Mouse (Mus musculus): ENCODE measurements around the gene Taar1. TPM values are rescaled to one million over a fixed set of nuclear protein-coding genes. Genes with fewer than 3 reads are reported as not detected.

Gene Taar1
- polyA plus RNA-seq, 1 experiment: not detected

DNA sequence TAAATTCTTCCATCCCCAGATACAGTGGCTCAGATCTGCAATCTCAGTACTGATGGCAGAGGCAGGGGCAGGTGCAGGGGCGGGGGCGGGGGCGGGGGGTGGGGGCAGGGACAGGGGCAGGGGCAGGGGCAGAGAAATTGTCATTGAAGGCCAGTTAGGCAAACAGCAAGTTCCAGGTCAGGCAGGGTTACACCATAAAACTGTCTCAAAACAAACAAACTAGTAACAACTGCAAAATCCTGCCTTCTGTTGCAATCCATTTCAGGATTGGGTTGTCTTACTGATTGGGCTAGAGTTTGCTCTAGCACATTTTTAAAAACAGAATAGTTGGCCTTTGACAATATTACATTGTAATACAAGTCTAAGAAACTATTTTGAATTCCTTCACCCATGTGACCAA, 2.3 kb downstream of the Taar1 start:
- TF ChIP-seq CTCF (IDR thresholded peaks at IDR 0.05; ENCODE audit: insufficient read depth, low read depth, low read length) (no peak), POLR2A (IDR thresholded peaks at IDR 0.05; ENCODE audit: insufficient read depth, low read depth, low read length) (no peak)
- 91% methylated on average over 3 of the region's 3 CpGs for WGBS

DNA sequence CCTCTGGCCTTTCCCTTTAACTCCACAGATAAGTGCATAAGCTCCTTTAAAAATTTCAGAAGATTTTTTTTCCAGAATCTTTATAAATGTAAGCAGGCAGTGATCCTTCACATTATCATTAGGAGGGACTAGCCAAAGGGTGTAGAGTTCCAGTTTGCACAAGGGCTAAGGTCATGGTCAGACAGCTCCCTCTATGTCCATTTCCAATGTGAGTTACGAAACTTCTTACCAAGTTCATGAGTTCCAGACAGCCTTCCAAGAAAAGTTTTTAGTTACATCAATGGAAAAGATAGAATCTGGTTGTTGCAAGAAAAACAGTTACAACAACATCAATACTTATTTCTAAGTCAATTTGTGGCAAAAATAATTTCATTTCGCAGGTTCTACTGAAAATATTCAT, 3.8 kb downstream of the Taar1 start:
- WGBS: 87% methylated on average over 2 of the region's 2 CpGs
- no peak overlapping the region for H3K27ac ChIP-seq (ENCODE audit: insufficient read depth, low read depth, low read length)

More for the DNA sequence above, 2.3 kb downstream of the Taar1 start:
- H3K27ac ChIP-seq (ENCODE audit: insufficient read depth, low read depth, low read length): no peak overlapping the region
- H3K4me3 ChIP-seq (ENCODE audit: insufficient read depth, low read depth, low read length): no peak overlapping the region
- no peaks in the 10 kb centered on the region for H3K4me1 ChIP-seq (ENCODE audit: control insufficient read depth, insufficient read depth, low read length)

DNA sequence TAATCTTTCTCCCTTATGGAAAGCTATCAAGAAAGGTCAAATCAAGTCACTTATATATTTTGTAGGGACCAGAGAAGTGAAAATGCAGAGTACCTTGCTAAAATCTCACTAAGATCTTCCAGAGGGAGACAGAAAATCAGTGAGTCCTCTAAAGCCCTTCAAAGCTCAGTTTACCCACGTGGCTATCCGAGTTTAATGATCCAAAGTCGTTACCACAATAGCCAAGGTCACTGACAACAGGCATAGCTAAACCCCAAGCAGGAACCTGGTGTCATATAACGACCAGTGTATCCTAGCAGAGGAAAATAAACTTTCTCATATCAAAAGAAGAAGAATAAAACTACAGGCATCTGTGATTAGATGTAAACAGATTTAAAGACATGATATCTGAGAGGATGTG, 17.5 kb downstream of the Taar1 start:
- 46% methylated on average over 4 of the region's 4 CpGs for whole genome bisulfite sequencing
- H3K4me1 ChIP-seq (ENCODE audit: control insufficient read depth, insufficient read depth, low read length): no peaks in the 10 kb centered on the region
- no peak overlapping the region for H3K27ac ChIP-seq (ENCODE audit: insufficient read depth, low read depth, low read length)
- no peak overlapping the region for H3K4me3 ChIP-seq (ENCODE audit: insufficient read depth, low read depth, low read length)
- TF ChIP-seq CTCF (IDR thresholded peaks at IDR 0.05; ENCODE audit: insufficient read depth, low read depth, low read length) (no peak), POLR2A (IDR thresholded peaks at IDR 0.05; ENCODE audit: insufficient read depth, low read depth, low read length) (no peak)

More for the DNA sequence above, 3.8 kb downstream of the Taar1 start:
- TF ChIP-seq CTCF (IDR thresholded peaks at IDR 0.05; ENCODE audit: insufficient read depth, low read depth, low read length) (no peak), POLR2A (IDR thresholded peaks at IDR 0.05; ENCODE audit: insufficient read depth, low read depth, low read length) (no peak)
- Histone ChIP-seq H3K4me1 (ENCODE audit: control insufficient read depth, insufficient read depth, low read length) (no peaks in the 10 kb centered on the region), H3K4me3 (ENCODE audit: insufficient read depth, low read depth, low read length) (no peak overlapping the region)

DNA sequence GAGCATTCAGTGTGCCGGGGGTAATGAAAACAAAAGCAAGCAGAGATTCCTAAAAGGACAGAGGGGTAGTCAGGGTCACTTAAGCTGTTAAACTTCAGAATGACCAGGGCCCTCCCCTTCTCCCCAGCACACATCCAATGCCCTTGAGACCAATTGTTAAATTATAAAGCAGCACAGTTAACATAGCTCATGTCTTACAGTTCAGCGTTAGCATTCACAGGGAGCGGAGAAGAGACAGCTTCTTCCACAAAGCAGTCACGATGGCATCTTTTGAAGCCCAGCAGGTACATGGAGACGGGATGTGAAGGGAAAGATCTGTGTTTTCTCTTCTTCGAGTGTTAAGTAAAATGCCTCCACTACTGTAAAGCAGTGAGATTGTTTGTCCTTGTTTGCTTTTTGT, 18.2 kb downstream of the Taar1 start, which contains the start of gene Taar2:
TSS of gene Taar2 (plus strand) at position 261 of the 400 bp plus-strand sequence.
- Histone ChIP-seq H3K27ac (ENCODE audit: insufficient read depth, low read depth, low read length) (no peak within 1 kb of the TSS), H3K4me3 (ENCODE audit: insufficient read depth, low read depth, low read length) (no peak within 1 kb of the TSS), H3K4me1 (ENCODE audit: control insufficient read depth, insufficient read depth, low read length) (no peaks in the 10 kb centered on the region)
- TF ChIP-seq POLR2A (IDR thresholded peaks at IDR 0.05; ENCODE audit: insufficient read depth, low read depth, low read length) (no peak), CTCF (IDR thresholded peaks at IDR 0.05; ENCODE audit: insufficient read depth, low read depth, low read length) (no peak)
- WGBS: 32% methylated on average over 6 of the region's 6 CpGs

DNA sequence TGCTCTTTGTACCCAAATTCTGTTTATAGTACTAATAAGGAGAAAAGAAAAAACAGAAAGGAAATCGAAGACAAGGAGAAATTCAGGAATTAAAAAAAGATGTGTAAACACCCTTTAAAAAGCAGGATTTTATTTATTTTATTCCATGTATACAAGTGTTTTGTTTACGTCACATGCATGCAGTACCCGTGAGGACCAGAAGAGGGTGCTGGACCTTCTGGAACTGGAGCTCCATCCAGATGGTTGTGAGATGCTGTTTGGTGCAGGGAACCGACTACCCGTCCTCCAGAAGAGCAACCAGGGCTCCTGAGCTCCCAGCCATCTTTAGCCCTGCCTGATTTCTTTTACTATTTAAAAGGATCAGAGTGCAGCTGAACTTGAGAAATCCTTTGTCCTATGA, 22.3 kb downstream of the Taar1 start:
- Histone ChIP-seq H3K27ac (ENCODE audit: insufficient read depth, low read depth, low read length) (no peak overlapping the region), H3K4me3 (ENCODE audit: insufficient read depth, low read depth, low read length) (no peak overlapping the region), H3K4me1 (ENCODE audit: control insufficient read depth, insufficient read depth, low read length) (no peaks in the 10 kb centered on the region)
- 88% methylated on average over 5 of the region's 5 CpGs for WGBS
- TF ChIP-seq POLR2A (IDR thresholded peaks at IDR 0.05; ENCODE audit: insufficient read depth, low read depth, low read length): no peak
- no peak for TF ChIP-seq CTCF (IDR thresholded peaks at IDR 0.05; ENCODE audit: insufficient read depth, low read depth, low read length)

DNA sequence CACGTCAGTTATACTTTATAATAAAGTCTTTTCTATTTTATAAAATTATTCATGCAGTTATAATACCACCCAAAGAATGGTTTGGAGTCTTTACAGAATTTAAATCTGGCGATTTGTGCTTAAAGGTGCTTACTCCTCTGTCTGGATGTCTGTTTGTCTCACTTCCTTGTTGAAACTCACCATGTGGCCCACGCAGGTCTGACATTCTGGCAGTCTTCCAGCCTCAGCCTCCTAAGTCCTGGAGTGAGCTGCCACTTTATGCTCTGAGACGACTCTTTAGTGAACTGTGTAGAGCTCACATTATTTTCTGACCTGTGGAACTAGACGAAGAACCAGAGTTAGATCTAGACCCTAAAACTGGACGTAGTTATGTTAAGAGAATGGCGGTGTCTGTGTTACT, 27.9 kb downstream of the Taar1 start:
- no peak overlapping the region for H3K4me3 ChIP-seq (ENCODE audit: insufficient read depth, low read depth, low read length)
- no peak for TF ChIP-seq CTCF (IDR thresholded peaks at IDR 0.05; ENCODE audit: insufficient read depth, low read depth, low read length)
- TF ChIP-seq POLR2A (IDR thresholded peaks at IDR 0.05; ENCODE audit: insufficient read depth, low read depth, low read length): no peak
- no peak overlapping the region for H3K27ac ChIP-seq (ENCODE audit: insufficient read depth, low read depth, low read length)
- H3K4me1 ChIP-seq (ENCODE audit: control insufficient read depth, insufficient read depth, low read length): no peaks in the 10 kb centered on the region
- 49% methylated on average over 7 of the region's 7 CpGs for WGBS

DNA sequence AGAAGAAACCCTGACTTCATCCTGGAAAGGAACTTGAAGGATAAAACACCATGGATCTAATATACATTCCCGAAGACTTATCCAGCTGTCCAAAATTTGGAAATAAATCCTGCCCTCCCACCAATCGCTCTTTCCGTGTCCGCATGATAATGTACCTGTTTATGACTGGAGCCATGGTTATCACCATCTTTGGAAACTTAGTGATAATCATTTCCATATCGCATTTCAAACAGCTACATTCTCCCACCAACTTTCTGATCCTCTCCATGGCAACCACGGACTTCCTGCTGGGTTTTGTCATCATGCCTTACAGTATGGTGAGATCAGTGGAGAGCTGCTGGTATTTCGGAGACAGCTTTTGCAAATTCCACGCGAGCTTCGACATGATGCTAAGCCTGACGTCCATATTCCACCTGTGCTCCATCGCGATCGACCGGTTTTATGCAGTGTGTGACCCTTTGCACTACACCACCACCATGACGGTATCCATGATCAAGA, 29.4 kb downstream of the Taar1 start, which contains the start of gene Taar3:
TSS of gene Taar3 (plus strand) at position 51 of the 498 bp plus-strand sequence.
- 83% methylated on average over 16 of the region's 16 CpGs for WGBS
- TF ChIP-seq POLR2A (IDR thresholded peaks at IDR 0.05; ENCODE audit: insufficient read depth, low read depth, low read length) (no peak), CTCF (IDR thresholded peaks at IDR 0.05; ENCODE audit: insufficient read depth, low read depth, low read length) (no peak)
- H3K4me3 ChIP-seq (ENCODE audit: insufficient read depth, low read depth, low read length): no peak within 1 kb of the TSS
- no peak within 1 kb of the TSS for H3K27ac ChIP-seq (ENCODE audit: insufficient read depth, low read depth, low read length)
- no peaks in the 10 kb centered on the region for H3K4me1 ChIP-seq (ENCODE audit: control insufficient read depth, insufficient read depth, low read length)

DNA sequence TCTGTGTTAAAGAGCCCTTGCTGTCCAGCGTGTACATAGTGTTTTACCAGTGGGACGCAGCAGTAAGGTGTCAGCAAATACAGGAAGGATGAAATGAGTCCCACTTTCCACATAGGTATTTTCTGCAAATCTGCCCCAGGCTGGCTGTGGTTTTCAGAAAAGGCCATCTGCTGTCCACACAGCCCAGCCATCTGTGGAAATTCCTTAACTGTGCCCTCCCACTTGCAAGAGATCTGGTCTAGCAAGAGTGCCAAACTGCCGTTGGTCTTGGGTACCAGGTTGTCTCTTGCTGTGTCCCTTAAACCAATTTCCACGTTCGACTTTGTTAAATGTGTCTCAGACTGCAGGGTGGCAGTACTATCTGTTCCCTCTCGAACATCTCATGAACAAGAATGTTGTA, 31.6 kb downstream of the Taar1 start:
- H3K4me3 ChIP-seq (ENCODE audit: insufficient read depth, low read depth, low read length): no peak overlapping the region
- 87% methylated on average over 6 of the region's 6 CpGs for WGBS
- H3K27ac ChIP-seq (ENCODE audit: insufficient read depth, low read depth, low read length): no peak overlapping the region
- TF ChIP-seq CTCF (IDR thresholded peaks at IDR 0.05; ENCODE audit: insufficient read depth, low read depth, low read length): no peak
- TF ChIP-seq POLR2A (IDR thresholded peaks at IDR 0.05; ENCODE audit: insufficient read depth, low read depth, low read length): no peak
- H3K4me1 ChIP-seq (ENCODE audit: control insufficient read depth, insufficient read depth, low read length): no peaks in the 10 kb centered on the region

DNA sequence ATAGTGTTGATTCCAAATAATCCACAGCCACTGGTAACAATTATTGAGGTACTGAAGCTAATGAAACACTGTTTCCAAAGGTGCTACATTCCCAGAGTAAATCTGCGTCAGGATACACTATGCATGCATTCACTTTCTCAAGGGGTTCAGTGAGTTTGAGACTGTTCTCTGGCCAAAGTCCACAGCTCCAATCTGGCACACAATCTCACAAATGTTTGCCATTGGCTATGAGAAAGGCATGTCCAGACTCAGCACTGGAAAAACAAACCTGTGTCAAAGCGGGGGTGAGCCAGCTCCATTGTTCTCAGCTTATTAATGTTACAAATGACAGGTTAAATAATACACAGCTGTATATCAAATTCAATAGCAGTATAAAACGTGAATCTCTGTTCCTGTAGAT, 38.9 kb downstream of the Taar1 start:
- Histone ChIP-seq H3K27ac (ENCODE audit: insufficient read depth, low read depth, low read length) (no peak overlapping the region), H3K4me3 (ENCODE audit: insufficient read depth, low read depth, low read length) (no peak overlapping the region), H3K4me1 (ENCODE audit: control insufficient read depth, insufficient read depth, low read length) (no peaks in the 10 kb centered on the region)
- TF ChIP-seq POLR2A (IDR thresholded peaks at IDR 0.05; ENCODE audit: insufficient read depth, low read depth, low read length) (no peak), CTCF (IDR thresholded peaks at IDR 0.05; ENCODE audit: insufficient read depth, low read depth, low read length) (no peak)
- WGBS: 52% methylated on average over 3 of the region's 3 CpGs
